Mouse (Mus musculus) MEL (cell line): ENCODE data around the gene Tm9sf2. TPM values are rescaled to one million over a fixed set of nuclear protein-coding genes. Genes with fewer than 3 reads are reported as not detected.
"Not testable (repeated sequence)": the region's sequence is repeated elsewhere in the genome, so short reads cannot be mapped to it uniquely, and the experiment has no call there.

Experiments used
- DNase-seq: peaks from one replicate; pipeline ENCODE4 v3.0.0; 2011; ENCODE audit warnings: low read depth, low spot score
- H3K27ac ChIP-seq: 2 replicates; pipeline ENCODE4 v1.5.1; 2012; ENCODE audit warnings: low read depth, mild to moderate bottlenecking, control low read depth, low read length, moderate library complexity; ENCODE audit not compliant: control insufficient read depth
- H3K27me3 ChIP-seq, 2 experiments: fragments of 150-350 bp in 1 of 2; sonication (generic) in 1 of 2; 2 replicates each; pipeline ENCODE4 v1.6.1; 2012; ENCODE audit warnings: low read length in 2 of 2, mild to moderate bottlenecking in 2 of 2, improper control_type of control experiment in 1 of 2, moderate library complexity in 1 of 2; ENCODE audit not compliant: insufficient read depth in 2 of 2, control insufficient read depth in 1 of 2
- H3K36me3 ChIP-seq, 2 experiments: 2 replicates each; pipeline ENCODE4 v1.6.1; 2012 to 2014; ENCODE audit warnings: low read length in 2 of 2, improper control_type of control experiment in 1 of 2, inconsistent platforms in 1 of 2, mild to moderate bottlenecking in 1 of 2; ENCODE audit not compliant: insufficient read depth in 2 of 2, control insufficient read depth in 1 of 2
- H3K4me1 ChIP-seq, 2 experiments: fragments of 150-350 bp in 1 of 2; sonication (generic) in 1 of 2; 2 replicates each; pipeline ENCODE4 v1.6.1; 2012; ENCODE audit warnings: low read length in 2 of 2, improper control_type of control experiment in 1 of 2, mild to moderate bottlenecking in 1 of 2; ENCODE audit not compliant: insufficient read depth in 2 of 2, control insufficient read depth in 1 of 2
- H3K4me3 ChIP-seq, 2 experiments: fragments of 150-350 bp in 1 of 2; sonication (generic) in 1 of 2; 2 replicates each; pipeline ENCODE4 v1.5.1; 2012; ENCODE audit warnings: low read depth in 2 of 2, low read length in 2 of 2, mild to moderate bottlenecking in 2 of 2, moderate library complexity in 2 of 2, control low read depth in 1 of 2, improper control_type of control experiment in 1 of 2; ENCODE audit not compliant: control insufficient read depth in 1 of 2, insufficient read depth in 1 of 2
- H3K79me2 ChIP-seq: 2 replicates; pipeline ENCODE4 v1.6.1; 2012; ENCODE audit warnings: mild to moderate bottlenecking, low read length, moderate library complexity; ENCODE audit not compliant: control insufficient read depth, poor library complexity, insufficient read depth
- H3K9ac ChIP-seq: 2 replicates; pipeline ENCODE4 v1.6.1; 2012; ENCODE audit warnings: low read depth, mild to moderate bottlenecking, control low read depth, low read length, moderate library complexity; ENCODE audit not compliant: control insufficient read depth, poor library complexity, severe bottlenecking
- H3K9me3 ChIP-seq: fragments of 150-350 bp; sonication (generic); replicated peaks from 2 replicates; pipeline ENCODE4 v1.6.1; 2012; ENCODE audit warnings: mild to moderate bottlenecking, low read length, improper control_type of control experiment, moderate library complexity; ENCODE audit not compliant: insufficient read depth
- CHD2 ChIP-seq: IDR thresholded peaks from 2 replicates; pipeline ENCODE4 v1.6.1; 2011; ENCODE audit warnings: low read length, improper control_type of control experiment
- CTCF ChIP-seq, 3 experiments: IDR thresholded peaks in 2 of 3; conservative IDR thresholded peaks in 1 of 3; 2 replicates each; pipeline ENCODE4 v1.5.1; 2011 to 2012; ENCODE audit warnings: low read length in 3 of 3, low read depth in 2 of 3, mild to moderate bottlenecking in 2 of 3, improper control_type of control experiment in 1 of 3, inconsistent platforms in 1 of 3, mixed read lengths in 1 of 3, moderate library complexity in 1 of 3; ENCODE audit not compliant: control insufficient read depth in 1 of 3, insufficient read depth in 1 of 3, poor library complexity in 1 of 3, severe bottlenecking in 1 of 3
- E2F4 ChIP-seq: IDR thresholded peaks from 2 replicates; pipeline ENCODE4 v1.6.1; 2011; ENCODE audit warnings: low read depth, low read length, improper control_type of control experiment, borderline replicate concordance
- ELF1 ChIP-seq: IDR thresholded peaks from 2 replicates; pipeline ENCODE4 v1.6.1; 2014; ENCODE audit warnings: low read depth, mild to moderate bottlenecking, inconsistent platforms, low read length, improper control_type of control experiment, moderate library complexity
- EP300 ChIP-seq, 2 experiments: IDR thresholded peaks; 2 replicates each; pipeline ENCODE4 v1.6.1; 2011; ENCODE audit warnings: improper control_type of control experiment in 2 of 2, low read length in 2 of 2, low read depth in 1 of 2, mild to moderate bottlenecking in 1 of 2
- ETS1 ChIP-seq: IDR thresholded peaks from 2 replicates; pipeline ENCODE4 v1.6.1; 2012; ENCODE audit warnings: low read depth, mild to moderate bottlenecking, inconsistent platforms, low read length, improper control_type of control experiment, moderate library complexity
- HCFC1 ChIP-seq: IDR thresholded peaks from 2 replicates; pipeline ENCODE4 v1.6.1; 2012; ENCODE audit warnings: low read depth, mild to moderate bottlenecking, inconsistent platforms, low read length, improper control_type of control experiment, moderate library complexity
- JUND ChIP-seq: IDR thresholded peaks from 2 replicates; pipeline ENCODE4 v1.6.1; 2011; ENCODE audit warnings: low read depth, mild to moderate bottlenecking, improper control_type of control experiment, low read length
- KAT2A ChIP-seq: conservative IDR thresholded peaks from 2 replicates; pipeline ENCODE4 v1.6.1; 2012; ENCODE audit warnings: low read depth, low read length, improper control_type of control experiment, inconsistent platforms
- MAFK ChIP-seq: IDR thresholded peaks from 2 replicates; pipeline ENCODE4 v1.6.1; 2011; ENCODE audit warnings: low read depth, mild to moderate bottlenecking, low read length, improper control_type of control experiment, borderline replicate concordance
- MAX ChIP-seq: IDR thresholded peaks from 2 replicates; pipeline ENCODE4 v1.6.1; 2011; ENCODE audit warnings: low read length, improper control_type of control experiment
- MAZ ChIP-seq: IDR thresholded peaks from 2 replicates; pipeline ENCODE4 v1.6.1; 2012; ENCODE audit warnings: low read depth, mild to moderate bottlenecking, inconsistent platforms, low read length, improper control_type of control experiment
- MEF2A ChIP-seq: IDR thresholded peaks from 2 replicates; pipeline ENCODE4 v1.6.1; 2014; ENCODE audit warnings: low read depth, mild to moderate bottlenecking, inconsistent platforms, low read length, improper control_type of control experiment; ENCODE audit not compliant: poor library complexity, insufficient replicate concordance, severe bottlenecking; ENCODE audit errors: extremely low read depth
- MXI1 ChIP-seq: IDR thresholded peaks from 2 replicates; pipeline ENCODE4 v1.6.1; 2011; ENCODE audit warnings: mild to moderate bottlenecking, low read depth, low read length, improper control_type of control experiment
- MYB ChIP-seq: IDR thresholded peaks from 2 replicates; pipeline ENCODE4 v1.6.1; 2011; ENCODE audit warnings: mild to moderate bottlenecking, low read depth, low read length, improper control_type of control experiment
- MYC ChIP-seq: IDR thresholded peaks from 2 replicates; pipeline ENCODE4 v1.6.1; 2011; ENCODE audit warnings: low read depth, mild to moderate bottlenecking, low read length, improper control_type of control experiment, moderate library complexity
- NELFE ChIP-seq: IDR thresholded peaks from 2 replicates; pipeline ENCODE4 v1.6.1; 2011; ENCODE audit warnings: low read depth, low read length, improper control_type of control experiment
- NRF1 ChIP-seq: IDR thresholded peaks from 2 replicates; pipeline ENCODE4 v1.6.1; 2014; ENCODE audit warnings: low read depth, mild to moderate bottlenecking, inconsistent platforms, low read length, improper control_type of control experiment, moderate library complexity; ENCODE audit not compliant: poor library complexity, insufficient read depth, severe bottlenecking
- POLR2A ChIP-seq, 2 experiments: IDR thresholded peaks; 2 replicates each; pipeline ENCODE4 v1.6.1; 2011 to 2012; ENCODE audit warnings: low read length in 2 of 2, mild to moderate bottlenecking in 2 of 2, control low read depth in 1 of 2, improper control_type of control experiment in 1 of 2, low read depth in 1 of 2, moderate library complexity in 1 of 2; ENCODE audit not compliant: control insufficient read depth in 1 of 2, insufficient read depth in 1 of 2, poor library complexity in 1 of 2
- POLR2AphosphoS5 ChIP-seq: IDR thresholded peaks from 2 replicates; pipeline ENCODE4 v1.6.1; 2012; ENCODE audit warnings: low read depth, borderline replicate concordance, mild to moderate bottlenecking, inconsistent platforms, low read length, moderate library complexity, mixed read lengths
- RAD21 ChIP-seq: IDR thresholded peaks from 2 replicates; pipeline ENCODE4 v1.6.1; 2011; ENCODE audit warnings: mild to moderate bottlenecking, low read depth, low read length, improper control_type of control experiment
- RCOR1 ChIP-seq: IDR thresholded peaks from 2 replicates; pipeline ENCODE4 v1.6.1; 2012; ENCODE audit warnings: low read depth, mild to moderate bottlenecking, inconsistent platforms, low read length, improper control_type of control experiment
- SMC3 ChIP-seq: IDR thresholded peaks from 2 replicates; pipeline ENCODE4 v1.6.1; 2011; ENCODE audit warnings: low read depth, low read length, improper control_type of control experiment
- TBP ChIP-seq: IDR thresholded peaks from 2 replicates; pipeline ENCODE4 v1.8.0; 2011; ENCODE audit warnings: low read depth, low read length, improper control_type of control experiment
- TCF12 ChIP-seq: IDR thresholded peaks from 2 replicates; pipeline ENCODE4 v1.6.1; 2014; ENCODE audit warnings: low read depth, mild to moderate bottlenecking, inconsistent platforms, low read length, improper control_type of control experiment, moderate library complexity
- UBTF ChIP-seq: IDR thresholded peaks from 2 replicates; pipeline ENCODE4 v1.6.1; 2012; ENCODE audit warnings: low read depth, mild to moderate bottlenecking, inconsistent platforms, low read length, improper control_type of control experiment, moderate library complexity, borderline replicate concordance; ENCODE audit not compliant: insufficient read depth
- USF2 ChIP-seq, 2 experiments: IDR thresholded peaks; 2 replicates each; pipeline ENCODE4 v1.6.1; 2011 to 2012; ENCODE audit warnings: improper control_type of control experiment in 2 of 2, low read length in 2 of 2, borderline replicate concordance in 1 of 2, inconsistent platforms in 1 of 2, low read depth in 1 of 2, mild to moderate bottlenecking in 1 of 2; ENCODE audit not compliant: insufficient read depth in 1 of 2
- ZC3H11A ChIP-seq: IDR thresholded peaks from 2 replicates; pipeline ENCODE4 v1.6.1; 2012; ENCODE audit warnings: low read depth, mild to moderate bottlenecking, inconsistent platforms, low read length, improper control_type of control experiment
- ZMIZ1 ChIP-seq: IDR thresholded peaks from 2 replicates; pipeline ENCODE4 v1.6.1; 2012; ENCODE audit warnings: low read depth, mild to moderate bottlenecking, inconsistent platforms, low read length, improper control_type of control experiment, moderate library complexity
- ZNF384 ChIP-seq: IDR thresholded peaks from 2 replicates; pipeline ENCODE4 v1.6.1; 2012; ENCODE audit warnings: low read depth, mild to moderate bottlenecking, inconsistent platforms, low read length, improper control_type of control experiment
- polyA plus RNA-seq, 2 experiments: library from polyadenylated mRNA; stranded (reverse) in 1 of 2; unstranded in 1 of 2; fragments of >175 nt in 1 of 2; fragments of >200 nt in 1 of 2; gene quantifications; 2 replicates each; pipeline versions ENCODE4 v1.2.1 to v1.2.4; 2012; ENCODE audit warnings: low replicate concordance in 2 of 2, low read depth in 1 of 2; ENCODE audit not compliant: insufficient read length in 2 of 2, insufficient read depth in 1 of 2, missing spikeins in 1 of 2
- total RNA-seq: library from RNA; depleted of rRNA; stranded (reverse); fragments of 300-350 nt; gene quantifications from 2 replicates; pipeline ENCODE4 v1.2.3, GENCODE M21; 2012

Tm9sf2 gene
- total and polyA plus RNA-seq, 3 experiments = 59.6 to 62.7 TPM; not detected in 1

DNA sequence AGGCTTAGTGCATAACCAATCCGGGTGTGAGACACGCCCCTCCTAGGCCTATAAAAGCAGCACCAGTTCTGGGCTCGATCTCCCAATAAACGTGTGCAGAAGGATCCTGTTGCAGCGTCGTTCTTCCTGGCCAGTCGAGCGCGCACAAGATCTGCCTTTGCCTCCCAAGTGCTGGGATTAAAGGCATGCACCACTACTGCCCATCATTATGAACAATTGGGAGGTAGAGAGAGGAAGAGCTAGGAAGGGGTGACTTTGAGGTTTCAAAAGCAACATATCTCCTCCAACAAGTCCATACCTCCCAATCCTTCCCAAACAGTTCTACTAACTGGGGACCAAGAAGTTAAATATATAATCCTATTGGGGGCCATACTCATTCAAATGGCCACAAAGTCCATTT lies 4.9 kb upstream of the Tm9sf2 start:
- H3K27me3 ChIP-seq, H3K79me2 ChIP-seq, H3K27ac ChIP-seq, H3K9me3 ChIP-seq, H3K9ac ChIP-seq, H3K36me3 ChIP-seq, H3K4me1 ChIP-seq: not testable (repeated sequence)
- DNase-seq = peak; percentile 42
- peak; percentile 65 for TF ChIP-seq NELFE
- TF ChIP-seq TBP = peak; percentile 72
- peak in 1 of 2 experiments; percentile 64; a peak in 1 of 4 replicates for TF ChIP-seq POLR2A (IDR thresholded peaks at IDR 0.05; ENCODE audit: control insufficient read depth in 1 of 2, insufficient read depth in 1 of 2, low read depth in 1 of 2, low read length in 2 of 2, poor library complexity in 1 of 2)
- TF ChIP-seq, all 39 proteins: peak for 3; not testable (repeated sequence) for 36
- H3K4me3 ChIP-seq = not testable (repeated sequence)

DNA sequence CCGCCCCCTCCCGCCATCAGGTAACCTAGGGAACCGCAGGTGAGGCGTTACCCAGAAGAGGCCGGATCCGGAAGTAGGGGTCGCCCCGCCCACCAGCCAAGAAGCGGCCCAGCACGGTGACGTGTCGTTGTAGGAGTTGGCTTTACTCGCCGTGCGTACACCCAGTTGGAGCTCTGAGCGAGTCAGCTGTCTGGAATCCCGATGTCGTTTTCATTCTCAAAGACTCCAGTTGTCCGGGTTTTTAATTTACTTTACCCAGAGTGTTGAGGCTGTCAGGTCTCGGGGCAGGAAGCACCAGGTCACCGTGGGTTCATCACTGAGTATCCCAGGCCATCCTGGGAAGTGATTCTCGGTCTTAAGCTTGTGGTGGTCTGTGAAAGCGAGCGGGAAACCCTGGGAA lies 2.0 kb upstream of the Tm9sf2 start:
- peak overlapping the region; percentile 59 to 72 for H3K4me3 ChIP-seq
- peaks cover 29% of the 10 kb centered on the region for H3K79me2 ChIP-seq
- peak overlapping the region; percentile 84 for H3K27ac ChIP-seq
- no peaks in the 10 kb centered on the region for H3K27me3 ChIP-seq
- peak overlapping the region; percentile 86 for H3K9ac ChIP-seq
- H3K36me3 ChIP-seq = peaks cover 0 to 17% of the 10 kb centered on the region in 2 experiments; a peak in 2 of 4 replicates
- H3K9me3 ChIP-seq = no peaks in the 10 kb centered on the region
- DNase-seq = peak; percentile 99
- peaks cover 11 to 12% of the 10 kb centered on the region in 2 experiments for H3K4me1 ChIP-seq
- TF ChIP-seq NELFE (peak; percentile 77), POLR2AphosphoS5 (no peak; the same call in 1 of the 2 replicates), CHD2 (no peak; the same call in 1 of the 2 replicates), ELF1 (peak; percentile 94), MXI1 (peak; percentile 83; the same call in 1 of the 2 replicates), CTCF (IDR thresholded peaks at IDR 0.05 in 2 of 3, conservative IDR thresholded peaks at IDR 0.05 in 1 of 3; ENCODE audit: control insufficient read depth in 1 of 3, insufficient read depth in 1 of 3, low read depth in 2 of 3, low read length in 3 of 3, poor library complexity in 1 of 3, severe bottlenecking in 1 of 3) (no peak), POLR2A (IDR thresholded peaks at IDR 0.05; ENCODE audit: control insufficient read depth in 1 of 2, insufficient read depth in 1 of 2, low read depth in 1 of 2, low read length in 2 of 2, poor library complexity in 1 of 2) (peak; percentile 67 to 89), ZC3H11A (no peak), MAX (no peak), HCFC1 (peak; percentile 82), E2F4 (no peak), ETS1 (peak; percentile 98), EP300 (IDR thresholded peaks at IDR 0.05; ENCODE audit: low read depth in 1 of 2, low read length in 2 of 2) (no peak), MAZ (peak; percentile 68; the same call in 1 of the 2 replicates), NRF1 (0 out of 2 replicates have a peak, but pooled peaks have one; percentile 25), UBTF (no peak), RCOR1 (peak; percentile 30; the same call in 1 of the 2 replicates), SMC3 (no peak), MYB (no peak), ZNF384 (no peak), MYC (peak; percentile 65; the same call in 1 of the 2 replicates), ZMIZ1 (no peak; the same call in 1 of the 2 replicates), MEF2A (no peak), USF2 (IDR thresholded peaks at IDR 0.05; ENCODE audit: borderline replicate concordance in 1 of 2, insufficient read depth in 1 of 2, low read depth in 1 of 2, low read length in 2 of 2) (no peak), KAT2A (no peak; the same call in 1 of the 2 replicates), TBP (peak; percentile 93), MAFK (no peak; the same call in 1 of the 2 replicates), RAD21 (no peak), TCF12 (peak; percentile 81), JUND (no peak)
